Mouse (Mus musculus) induced T-regulatory cell, adult 2 months (primary cell): ENCODE data around the gene Ermap.

ENCODE experiments used
- DNase-seq: peaks from one replicate; pipeline ENCODE4 v3.0.0-alpha.2; 2012; ENCODE audit warnings: low read depth

Gene Ermap

DNA sequence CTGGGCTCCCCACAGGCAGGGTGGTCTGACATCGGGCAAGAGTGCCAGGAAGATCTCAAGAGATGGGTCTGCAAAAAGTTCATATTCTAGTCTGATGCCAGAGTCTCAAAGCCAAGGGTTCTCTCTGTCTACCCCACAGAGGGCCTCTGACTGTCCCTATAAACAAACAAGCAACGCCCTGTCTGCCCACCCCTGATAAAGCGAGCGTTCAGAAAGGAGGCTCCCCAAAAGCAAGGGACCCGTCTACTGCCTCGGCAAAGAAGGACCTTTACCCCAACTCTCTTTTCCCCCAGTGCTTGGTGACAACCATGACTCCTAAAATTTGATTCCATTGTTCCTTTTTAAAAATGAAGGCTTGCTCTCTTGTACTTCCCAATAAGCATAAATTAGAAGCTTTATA, at the start of gene Ermap:
Gene Ermap, minus strand, starts transcription at position 148 of the 400 bp plus-strand sequence.
- DNase-seq = no peak

DNA sequence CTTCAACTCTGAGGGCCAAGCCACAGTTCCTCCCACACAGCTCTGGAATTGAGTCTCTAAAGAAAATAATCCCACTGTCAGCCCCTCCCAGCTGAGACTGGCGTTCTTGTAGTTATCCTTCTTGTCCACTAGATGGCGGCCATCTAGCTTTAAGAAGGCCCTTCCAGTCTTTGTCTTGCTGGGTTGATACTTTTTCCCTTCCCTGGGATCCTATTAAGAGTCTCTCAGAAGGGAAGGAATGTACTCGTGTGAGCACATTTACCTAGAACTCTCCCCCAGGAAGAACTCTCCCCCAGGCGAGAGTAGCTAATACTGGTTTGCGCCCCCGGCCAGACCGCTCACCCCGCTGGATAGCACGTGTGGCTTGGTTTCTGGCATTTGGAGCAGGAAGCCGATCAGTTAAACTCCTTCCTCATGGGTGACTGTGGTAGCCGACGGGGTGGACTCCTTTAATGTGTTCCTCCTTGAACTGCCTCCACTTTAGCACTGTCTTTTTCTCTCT, 49.4 kb upstream of the Ermap start:
- peak; percentile 88 for DNase-seq

DNA sequence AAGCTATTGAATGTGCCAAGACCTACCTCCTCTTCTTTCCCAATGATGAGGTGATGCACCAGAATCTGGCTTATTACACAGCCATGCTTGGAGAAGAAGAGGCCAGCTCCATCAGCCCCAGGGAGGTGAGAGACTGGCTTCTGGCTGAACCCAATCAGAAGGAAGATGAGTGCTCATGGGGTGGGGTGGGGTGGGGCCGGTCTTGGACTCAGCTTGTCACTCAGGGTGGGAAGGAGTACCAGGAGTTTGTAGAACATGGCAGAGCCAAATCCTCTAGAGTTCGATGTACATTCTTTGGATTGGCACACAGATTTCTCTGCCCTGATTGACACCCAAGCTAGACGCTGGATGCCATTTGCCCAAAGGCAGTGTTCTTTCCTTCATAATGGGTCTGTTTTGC, 48.9 kb upstream of the Ermap start:
- DNase-seq = no peak

DNA sequence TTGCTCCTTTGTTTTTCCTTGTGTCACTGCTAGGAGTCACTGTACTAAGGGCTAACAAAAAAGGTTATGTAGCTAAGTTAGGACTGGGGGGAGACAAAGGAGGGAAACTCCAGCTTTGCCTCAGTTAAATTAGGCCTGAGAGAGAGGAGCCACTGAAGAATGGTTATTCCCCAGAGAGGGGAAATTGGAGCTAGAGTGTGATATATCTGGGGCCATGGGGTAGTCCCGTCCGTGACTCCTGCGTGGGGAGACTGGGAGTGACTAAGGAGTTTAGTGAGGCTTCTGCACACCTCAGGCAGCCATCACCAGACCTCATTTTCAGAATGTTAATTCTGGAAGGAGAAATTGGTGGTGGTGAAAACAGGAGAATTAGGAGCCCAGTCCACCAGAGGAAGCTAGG, 44.5 kb upstream of the Ermap start:
- DNase-seq = peak; percentile 12

DNA sequence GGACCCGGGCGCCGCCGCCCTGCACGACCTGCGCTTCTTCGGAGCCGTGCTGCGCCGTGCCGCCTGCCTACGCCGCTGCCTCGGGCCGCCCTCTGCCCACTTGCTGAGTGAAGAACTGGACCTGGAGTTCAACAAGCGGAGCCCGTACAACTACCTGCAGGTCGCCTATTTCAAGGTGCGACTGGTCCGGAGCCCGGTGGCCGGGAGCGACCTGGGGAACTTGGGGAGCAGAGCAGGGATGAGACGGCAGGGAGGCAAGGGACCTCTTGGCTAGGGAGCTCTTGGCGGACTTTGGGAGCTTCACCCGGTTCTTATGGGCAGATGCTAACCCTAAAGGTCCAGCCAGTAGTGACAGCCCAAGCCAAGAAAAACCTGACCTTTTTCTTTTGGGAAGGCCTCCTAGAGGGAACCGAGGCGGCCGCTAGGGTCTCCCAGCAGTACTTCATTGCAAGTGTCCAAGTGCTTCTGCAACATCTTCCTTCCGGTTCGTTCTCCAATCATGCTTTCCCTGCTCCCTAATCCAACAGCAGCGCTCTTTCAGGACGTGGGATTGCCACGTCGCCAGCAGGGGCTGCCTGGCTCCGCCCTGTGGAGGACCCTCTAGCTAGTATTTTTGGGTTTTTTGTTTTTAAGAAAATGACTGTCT, 43.6 kb upstream of the Ermap start:
- peak; percentile 51 for DNase-seq

DNA sequence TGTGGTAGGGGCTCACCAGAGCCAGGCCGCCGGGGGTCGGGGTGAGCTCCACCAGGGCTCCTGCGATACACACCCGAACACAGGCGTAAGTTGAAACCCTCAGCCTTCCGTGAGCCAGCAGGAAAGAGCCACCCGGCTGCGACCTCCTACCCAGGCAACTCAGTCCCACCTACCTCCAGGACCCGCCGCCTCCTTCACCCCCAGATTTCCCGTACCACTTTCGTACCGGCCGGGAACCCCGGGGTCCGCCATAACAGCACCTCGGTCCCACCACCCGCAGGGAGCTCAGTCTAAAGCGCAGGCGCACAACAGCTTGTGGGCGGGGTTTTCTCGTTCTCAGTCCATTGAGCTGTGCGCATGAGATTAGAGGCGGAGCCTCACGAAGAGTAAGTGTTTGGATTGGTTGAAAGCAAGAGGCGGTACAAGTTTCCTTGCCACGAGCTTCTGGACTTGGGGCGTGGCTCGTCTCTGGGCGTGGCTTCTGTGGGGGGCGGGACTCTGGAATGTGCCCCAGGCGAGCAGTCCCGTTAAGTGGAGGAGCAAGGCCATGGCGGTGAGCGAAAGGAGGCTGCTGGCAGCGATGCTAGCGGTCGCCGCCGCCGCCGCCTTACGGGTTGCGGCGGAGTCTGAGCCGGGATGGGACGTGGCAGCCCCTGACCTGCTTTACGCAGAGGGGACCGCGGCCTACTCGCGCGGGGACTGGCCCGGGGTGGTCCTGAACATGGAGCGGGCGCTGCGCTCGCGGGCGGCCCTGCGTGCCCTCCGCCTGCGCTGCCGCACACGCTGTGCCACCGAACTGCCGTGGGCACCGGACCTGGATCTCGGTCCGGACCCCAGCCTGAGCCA, 42.8 kb upstream of the Ermap start, which contains the start of the genes AU022252 and P3h1:
Gene AU022252, minus strand, starts transcription at position 303 of the 846 bp plus-strand sequence.
Gene P3h1, plus strand, starts transcription at position 506 of the 846 bp plus-strand sequence.
- DNase-seq = peak; percentile 100

DNA sequence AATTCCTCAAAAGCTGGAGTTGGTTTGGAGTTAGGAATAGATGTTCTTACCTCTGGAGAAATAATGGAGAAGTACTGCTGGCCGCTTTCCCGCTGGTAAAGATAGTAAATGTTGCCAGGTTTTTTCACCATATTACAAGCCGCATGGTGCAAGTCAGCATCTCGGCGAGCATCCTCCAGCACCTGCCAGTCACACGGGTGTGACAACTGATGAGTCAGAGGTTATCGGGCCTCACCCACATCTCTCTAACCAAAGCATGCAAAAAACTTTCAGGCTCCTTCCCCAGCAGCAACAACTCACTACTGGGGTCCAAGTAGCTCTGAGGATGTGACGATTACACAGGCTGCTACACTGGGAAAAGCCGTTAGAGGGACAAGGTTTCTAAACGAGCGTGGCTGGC, 36.9 kb upstream of the Ermap start:
- DNase-seq = no peak

DNA sequence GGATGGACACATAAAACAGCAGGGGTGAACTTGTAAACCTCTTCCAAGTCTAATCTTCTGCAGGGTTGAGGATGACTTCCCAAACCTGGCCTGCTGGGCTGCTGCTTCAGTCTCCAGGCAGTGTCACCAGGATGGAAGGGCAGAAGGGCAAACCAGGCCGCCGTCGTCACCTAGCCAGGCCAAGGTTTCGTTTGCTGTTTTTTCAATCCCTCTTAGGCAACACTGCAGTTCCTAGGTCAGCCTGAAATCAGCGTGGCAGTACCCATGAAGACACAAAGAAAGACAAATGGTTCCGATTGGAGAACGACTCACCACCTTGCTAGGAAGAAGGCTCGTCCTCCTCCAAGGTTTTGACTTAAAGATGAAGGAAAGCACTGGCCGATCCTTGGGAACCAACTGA, 35.9 kb upstream of the Ermap start:
- no peak for DNase-seq

DNA sequence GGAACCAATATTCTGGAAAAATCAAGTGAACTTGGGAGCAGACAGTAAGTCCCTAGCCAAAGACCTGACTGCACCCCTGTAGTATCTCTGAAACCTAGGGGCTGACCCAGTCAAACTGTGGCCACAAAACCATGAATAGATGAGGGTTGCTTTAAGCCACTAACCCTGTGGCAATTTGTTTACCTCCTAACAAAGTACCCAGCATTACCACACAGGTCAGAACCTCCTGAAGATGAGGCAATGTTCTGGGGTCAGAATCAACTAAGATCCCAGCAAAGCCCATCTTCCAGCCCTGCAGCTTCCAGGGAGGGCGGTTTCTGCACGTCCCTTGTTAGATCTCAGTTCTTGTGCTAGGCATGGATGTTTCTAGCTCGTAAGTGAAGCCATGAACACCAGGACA, 34.7 kb upstream of the Ermap start:
- no peak for DNase-seq

DNA sequence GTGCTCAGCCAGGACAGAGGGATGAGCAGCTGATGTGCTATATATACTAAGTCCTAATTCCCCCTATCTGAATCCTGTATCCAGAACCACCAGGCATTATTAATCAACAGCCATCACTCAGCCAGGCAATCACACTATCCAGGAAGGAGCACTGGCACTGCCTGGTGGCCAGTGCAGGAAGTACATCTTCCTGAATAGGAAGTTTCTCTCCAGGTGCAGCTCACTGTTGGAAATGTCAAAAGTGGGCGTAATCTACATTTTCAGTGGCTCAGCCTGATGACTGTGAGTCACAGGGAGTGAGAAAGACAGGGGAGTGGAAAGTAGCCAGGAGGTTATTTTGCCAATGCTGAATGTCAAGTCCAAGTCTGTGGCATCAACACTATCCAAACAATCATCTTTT, 33.9 kb upstream of the Ermap start:
- peak; percentile 59 for DNase-seq

DNA sequence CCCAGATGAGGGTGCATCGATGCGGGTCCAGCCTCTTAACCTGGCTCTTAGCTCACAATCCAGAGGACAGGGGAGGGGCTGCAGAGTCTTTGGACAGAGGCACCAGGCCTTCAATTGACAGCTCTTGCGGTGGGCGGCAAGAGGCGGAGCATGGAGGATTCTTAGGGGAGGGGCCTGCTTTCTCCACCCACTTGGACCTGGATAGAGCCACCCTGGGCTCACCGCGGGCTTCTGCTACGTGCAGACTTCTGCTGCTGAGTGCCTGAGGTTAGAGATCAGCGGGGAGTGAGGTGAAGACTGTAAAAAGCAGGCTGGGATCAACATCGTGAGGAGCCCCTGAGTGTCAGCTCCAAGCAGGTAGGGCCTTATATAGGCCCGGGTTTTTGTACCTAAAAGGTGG, 28.4 kb upstream of the Ermap start, which contains the start of gene Tmem269:
Gene Tmem269, minus strand, starts transcription at position 49 of the 400 bp plus-strand sequence.
- no peak for DNase-seq

DNA sequence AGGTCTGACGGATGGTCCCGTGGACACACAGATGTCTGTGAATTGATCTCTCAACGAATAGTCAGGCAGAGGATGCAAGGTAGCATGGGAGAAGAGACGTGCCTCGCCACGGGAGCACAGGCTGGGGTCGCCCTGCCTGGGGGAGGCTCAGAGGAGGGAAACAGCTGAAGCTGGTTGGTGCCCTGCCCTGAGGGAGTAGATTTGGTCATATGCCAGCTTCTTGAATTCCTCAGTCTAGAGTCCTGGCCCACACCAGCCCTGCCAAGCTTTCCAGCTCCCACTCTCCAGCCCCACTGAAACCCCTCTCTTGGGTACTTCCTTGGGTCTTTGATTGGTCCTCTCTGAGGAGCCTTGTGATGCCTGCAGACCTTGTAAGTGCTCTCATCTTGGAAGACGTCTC, 26.9 kb upstream of the Ermap start:
- no peak for DNase-seq

DNA sequence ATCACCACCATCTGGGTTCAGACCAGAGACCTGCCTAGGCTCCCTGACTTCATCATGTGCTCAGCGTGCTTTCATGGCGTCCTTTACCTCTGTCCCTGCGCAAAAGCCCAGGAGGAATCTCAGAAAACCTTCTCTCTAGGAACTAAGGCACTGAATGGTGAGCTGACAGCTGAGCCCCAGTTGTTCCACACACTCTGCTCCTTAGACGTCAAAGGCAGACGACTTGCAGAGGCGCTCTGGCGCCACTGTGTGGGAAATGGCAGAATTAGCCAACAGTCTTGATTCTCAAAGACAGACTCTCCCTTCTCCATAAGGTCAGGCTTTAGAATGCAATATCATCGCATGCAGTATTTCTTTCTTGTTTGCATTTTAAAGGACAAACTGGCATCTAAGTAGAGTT, 14.9 kb upstream of the Ermap start:
- peak; percentile 60 for DNase-seq

DNA sequence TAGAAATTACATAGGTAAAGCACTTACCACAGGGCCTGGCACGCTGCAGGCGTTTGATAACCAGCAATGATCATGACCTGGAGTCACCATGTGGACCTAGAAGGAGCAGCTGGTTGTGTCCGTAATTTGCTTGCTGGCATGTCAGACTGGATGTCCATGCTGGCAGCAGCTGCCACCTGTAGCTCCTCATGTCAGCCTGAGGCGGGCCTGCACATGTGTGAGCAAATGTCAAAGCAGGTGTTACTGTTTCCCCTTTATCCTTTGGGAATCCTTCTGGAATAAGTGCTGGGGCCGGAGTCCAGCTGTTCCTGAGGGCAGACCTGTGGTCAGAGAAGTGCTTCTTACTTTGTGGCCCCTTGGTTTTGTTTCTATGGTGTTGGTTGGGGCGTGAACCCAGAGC, 8.3 kb upstream of the Ermap start:
- DNase-seq = no peak

DNA sequence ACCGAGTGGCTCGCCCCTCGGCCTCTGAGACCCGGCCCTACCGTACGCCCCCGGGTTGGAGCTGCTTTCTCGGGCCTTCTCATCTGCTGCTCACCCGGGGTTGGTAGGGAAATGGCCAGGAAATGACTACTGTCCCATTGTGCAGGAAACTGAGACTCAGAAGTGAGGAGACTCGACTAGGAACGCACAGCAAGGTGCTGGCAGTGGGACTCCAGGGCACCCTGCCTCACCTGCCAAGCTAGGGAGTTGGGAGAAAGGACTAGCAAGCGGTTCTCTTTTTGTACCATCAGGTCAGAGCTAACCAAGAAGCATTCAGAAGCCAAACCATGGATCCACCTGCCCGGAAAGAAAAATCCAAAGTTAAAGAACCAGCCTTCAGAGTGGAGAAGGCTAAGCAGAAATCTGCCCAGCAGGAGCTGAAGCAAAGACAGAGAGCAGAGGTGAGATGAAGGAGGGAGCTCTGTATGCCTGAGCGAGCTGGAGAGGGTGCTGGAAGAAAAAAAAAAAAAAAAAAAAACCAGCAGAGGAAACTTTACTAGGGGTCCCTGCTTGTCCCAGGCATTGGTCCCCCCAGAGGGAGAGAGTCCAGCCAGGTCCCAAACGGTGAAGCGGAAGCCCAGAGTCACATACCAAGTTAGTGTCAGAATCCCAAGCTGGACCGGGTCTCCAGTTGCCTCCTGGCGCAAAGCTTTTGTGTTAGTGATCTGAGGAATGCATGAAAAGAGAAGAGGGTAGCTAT, 5.9 kb upstream of the Ermap start:
- no peak for DNase-seq

DNA sequence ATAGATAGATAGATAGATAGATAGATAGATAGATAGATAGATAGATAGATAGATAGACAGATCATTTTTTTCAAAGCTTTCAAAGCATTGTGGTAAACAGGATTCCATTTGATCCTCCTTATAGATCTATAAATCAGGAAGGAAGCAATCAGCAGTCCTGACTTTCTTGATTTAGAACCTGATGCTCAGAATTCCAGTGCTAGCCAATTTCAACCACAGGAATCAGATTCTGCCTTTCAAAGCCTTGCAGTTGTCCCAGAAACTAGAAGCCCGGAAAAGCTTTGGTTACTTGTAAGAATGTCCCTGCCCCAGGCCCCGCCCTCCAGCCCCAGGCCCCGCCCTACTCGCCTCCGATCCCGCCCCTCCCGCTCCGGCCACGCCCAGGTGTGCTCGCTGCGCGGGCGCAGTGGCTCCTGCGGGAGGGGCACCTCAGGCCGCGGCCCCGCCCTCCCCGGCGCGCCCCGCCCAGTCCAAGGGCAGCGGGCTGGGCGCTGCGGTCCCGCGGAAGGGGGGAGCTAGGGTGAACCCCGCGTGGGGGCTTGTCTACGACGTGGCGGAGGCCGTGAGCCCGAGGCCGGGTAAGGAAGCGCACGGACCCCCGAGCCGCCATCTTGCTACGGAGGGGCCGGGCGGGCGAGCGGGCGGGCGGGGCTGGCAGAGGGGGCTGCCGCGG, 5.2 kb upstream of the Ermap start, which contains the start of gene Svbp:
Gene Svbp, plus strand, starts transcription at position 398 of the 673 bp plus-strand sequence.
- DNase-seq = peak; percentile 95

DNA sequence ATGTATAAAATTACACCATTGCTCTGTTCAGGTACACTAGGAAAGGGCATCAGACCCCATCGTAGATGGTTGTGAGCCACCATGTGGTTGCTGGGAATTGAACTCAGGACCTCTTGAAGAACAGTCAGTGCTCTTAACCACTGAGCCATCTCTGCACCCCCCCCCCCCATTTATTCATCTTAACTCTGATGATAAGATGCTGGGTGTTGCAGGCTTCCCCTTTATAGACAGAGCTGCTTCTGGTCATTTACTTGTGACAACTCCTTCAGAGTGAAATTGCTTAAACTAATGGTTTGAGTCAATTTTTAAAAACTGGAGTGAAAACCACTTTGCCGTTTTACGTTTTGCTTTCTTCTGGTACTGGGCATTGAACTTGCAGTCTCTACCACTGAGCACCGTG, 2.9 kb upstream of the Ermap start:
- no peak for DNase-seq

DNA sequence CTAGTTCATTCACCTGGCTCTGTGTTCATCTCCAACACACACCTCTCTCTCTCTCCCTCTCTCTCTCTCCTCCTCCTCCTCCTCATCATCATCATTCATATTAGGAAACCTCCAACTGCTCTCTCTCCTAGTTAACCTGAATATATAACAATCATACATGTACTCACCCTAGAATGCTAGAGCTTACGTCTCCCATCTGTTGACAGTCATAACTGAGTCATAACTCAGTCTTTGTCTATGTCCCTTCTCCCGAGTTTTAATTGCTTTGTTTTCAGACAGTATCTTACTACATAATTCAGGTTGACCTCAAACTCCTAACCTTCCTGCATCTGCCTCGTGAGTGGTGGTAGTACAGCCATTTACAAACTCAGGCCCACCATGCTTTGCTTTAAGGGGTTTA, 1.5 kb upstream of the Ermap start:
- DNase-seq = no peak

DNA sequence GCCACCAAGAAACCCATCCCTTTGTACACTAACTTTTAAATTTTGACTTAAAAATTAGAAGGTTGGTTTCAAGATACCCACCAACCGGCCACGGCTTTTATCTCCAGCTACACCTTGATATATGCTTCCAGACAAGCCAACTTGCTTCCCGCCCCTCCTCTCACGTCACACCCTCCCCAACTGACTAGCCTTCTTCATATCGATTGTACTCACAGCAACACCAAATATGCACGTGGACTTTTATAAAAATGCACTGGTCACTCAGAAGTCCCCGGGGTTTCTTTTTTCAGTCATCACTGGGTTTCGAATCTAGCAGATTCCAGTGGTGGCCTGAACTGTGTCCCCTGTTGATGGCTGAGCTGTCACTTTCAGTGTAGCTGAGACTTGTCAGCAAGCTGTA, 807 bp upstream of the Ermap start:
- no peak for DNase-seq

DNA sequence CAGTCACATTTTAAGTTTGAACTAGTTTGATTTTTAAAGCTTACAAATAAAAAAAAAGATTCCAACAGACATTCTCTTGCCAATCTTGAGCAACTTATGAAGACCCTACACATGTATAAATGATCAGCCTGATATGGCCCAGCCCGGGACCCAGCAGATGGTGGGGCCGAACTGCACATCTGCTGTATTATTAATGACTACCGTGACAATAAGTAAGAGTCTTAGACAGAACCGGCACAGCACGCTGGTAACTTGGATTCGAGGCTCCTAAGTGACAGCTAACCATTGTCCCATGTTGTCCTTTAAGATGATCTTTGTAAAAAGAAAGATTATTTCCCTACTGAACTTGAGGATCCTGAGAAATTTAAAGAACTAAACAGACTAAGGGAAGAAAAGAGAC, 419 bp downstream of the Ermap start:
- no peak for DNase-seq

DNA sequence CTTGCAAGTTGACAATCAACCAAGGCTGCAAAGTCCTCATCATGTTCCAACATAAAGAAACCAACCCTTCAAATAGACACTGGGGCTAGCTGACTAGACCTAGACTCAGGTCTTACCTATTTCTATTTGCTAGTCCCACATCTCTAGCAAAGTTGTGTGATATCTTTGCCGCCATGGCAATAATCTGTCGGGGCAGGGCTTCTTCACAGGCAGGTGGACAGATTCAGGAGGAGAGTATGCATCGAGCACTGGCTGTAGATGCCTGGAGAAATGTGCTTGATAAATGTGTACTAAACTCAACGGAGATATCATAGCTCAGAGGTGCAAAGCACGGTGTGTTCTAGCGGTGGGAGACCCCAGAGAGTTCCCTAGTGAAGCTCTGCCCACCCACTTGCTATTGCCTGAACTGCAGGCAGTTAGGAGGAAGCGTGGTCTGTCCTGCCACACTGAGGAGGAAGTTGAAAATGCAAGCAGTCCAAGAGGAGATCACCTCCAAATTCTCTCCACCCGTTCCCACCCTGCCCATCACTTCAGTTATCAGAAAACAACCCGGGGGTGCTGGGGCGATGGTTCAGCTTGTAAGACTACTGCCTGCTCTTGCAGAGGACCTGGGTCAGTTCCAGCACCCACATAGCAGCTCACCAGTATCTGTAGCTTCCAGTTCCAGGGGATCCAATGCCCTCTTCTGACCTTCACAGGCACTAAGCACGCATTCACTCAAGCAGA, 1.6 kb downstream of the Ermap start:
- DNase-seq = no peak
